Mouse (Mus musculus) neural tube, embryonic 11.5 days (tissue): Measurements from ENCODE around the gene 3300002I08Rik. TPM values are rescaled to one million over a fixed set of nuclear protein-coding genes. Genes with fewer than 3 reads are reported as not detected.
"Not testable (repeated sequence)": the region's sequence is repeated elsewhere in the genome, so short reads cannot be mapped to it uniquely, and the experiment has no call there.

Experiments
- ATAC-seq: fragments of 200-750 bp; cut with Nextera tagmentation; 2 replicates; pipeline ENCODE4 v1.8.0; 2017; ENCODE audit warnings: moderate number of reproducible peaks, mild to moderate bottlenecking, moderate TSS enrichment, moderate library complexity; ENCODE audit not compliant: insufficient read depth, low FRiP score, low TSS enrichment
- DNase-seq: peaks from one replicate; pipeline ENCODE4 v3.0.0-alpha.2; 2015; ENCODE audit warnings: low spot score
- H3K27ac ChIP-seq: fragments of 300-500 bp; sonication (generic); 2 replicates; pipeline ENCODE4 v1.5.1; 2014; ENCODE audit warnings: low read depth, mild to moderate bottlenecking, low read length
- H3K27me3 ChIP-seq: fragments of 300-500 bp; sonication (generic); 2 replicates; pipeline ENCODE4 v1.6.1; 2014; ENCODE audit warnings: mild to moderate bottlenecking, low read length, mixed read lengths; ENCODE audit not compliant: control insufficient read depth, insufficient read depth
- H3K36me3 ChIP-seq: fragments of 300-500 bp; sonication (generic); 2 replicates; pipeline ENCODE4 v1.6.1; 2014; ENCODE audit warnings: mild to moderate bottlenecking, low read length, moderate library complexity, mixed read lengths; ENCODE audit not compliant: control insufficient read depth, insufficient read depth
- H3K4me1 ChIP-seq: fragments of 300-500 bp; sonication (generic); 2 replicates; pipeline ENCODE4 v1.6.1; 2014; ENCODE audit warnings: low read length, mixed read lengths; ENCODE audit not compliant: control insufficient read depth, insufficient read depth
- H3K4me2 ChIP-seq: fragments of 300-500 bp; sonication (generic); 2 replicates; pipeline ENCODE4 v1.6.1; 2014; ENCODE audit warnings: low read depth, mild to moderate bottlenecking, moderate library complexity
- H3K4me3 ChIP-seq: fragments of 300-500 bp; sonication (generic); 2 replicates; pipeline ENCODE4 v1.5.1; 2014; ENCODE audit warnings: low read depth, low read length
- H3K9ac ChIP-seq: fragments of 300-500 bp; sonication (generic); 2 replicates; pipeline ENCODE4 v1.6.1; 2014; ENCODE audit warnings: mild to moderate bottlenecking, low read length
- H3K9me3 ChIP-seq: fragments of 300-500 bp; sonication (generic); 2 replicates; pipeline ENCODE4 v1.6.1; 2016; ENCODE audit warnings: low read length; ENCODE audit not compliant: control insufficient read depth
- WGBS: fragments of 180-500 bp; shearing (Covaris S2); extraction: QIAGEN DNeasy Blood & Tissue Kit; methylation state at CpG from one replicate; pipeline ENCODE4 v1.1.7; 2014; 5-methylcytosine and 5-hydroxymethylcytosine counted together
- polyA plus RNA-seq: library from polyadenylated mRNA; unstranded; fragments of >200 nt; fragmentation: Nextera tagmentation; extraction: Ambion mirVana; gene quantifications from 2 replicates; pipeline ENCODE4 v1.2.1, GENCODE M21; 2014

The 3300002I08Rik gene
- polyA plus RNA-seq, 1 experiment from 2014 or later, result 13.0 TPM

GRCm38 (mm10) chr2:150310952-150311884 lies 51.3 kb downstream of the 3300002I08Rik start:
- not testable (repeated sequence) for H3K9me3 ChIP-seq, H3K4me1 ChIP-seq, H3K36me3 ChIP-seq, H3K27ac ChIP-seq, H3K27me3 ChIP-seq
- peak overlapping the region; percentile 38 for H3K4me3 ChIP-seq
- WGBS, result 14% methylated on average over 19 of the region's 19 CpGs
- DNase-seq (peak; percentile 86), ATAC-seq (peak; percentile 99)
- H3K9ac ChIP-seq, result peak overlapping the region; percentile 54
- H3K4me2 ChIP-seq, result peak overlapping the region; percentile 46

GRCm38 (mm10) chr2:150307183-150307773 lies 55.3 kb downstream of the 3300002I08Rik start:
- no peak overlapping the region for H3K4me3 ChIP-seq
- WGBS, result 87% methylated on average over 10 of the region's 10 CpGs
- no peak for DNase-seq
- no peaks in the 10 kb centered on the region for H3K36me3 ChIP-seq
- no peak overlapping the region for H3K9ac ChIP-seq
- no peaks in the 10 kb centered on the region for H3K4me1 ChIP-seq
- ATAC-seq, result no peak
- H3K9me3 ChIP-seq, result no peaks in the 10 kb centered on the region
- no peak overlapping the region for H3K4me2 ChIP-seq
- no peak overlapping the region for H3K27ac ChIP-seq
- H3K27me3 ChIP-seq, result no peaks in the 10 kb centered on the region

- Histone ChIP-seq H3K9me3 (no peaks in the 10 kb centered on the region), H3K4me3 (no peak overlapping the region), H3K27ac (no peak overlapping the region), H3K4me2 (no peak overlapping the region), H3K4me1 (no peaks in the 10 kb centered on the region), H3K27me3 (no peaks in the 10 kb centered on the region), H3K9ac (no peak overlapping the region), H3K36me3 (no peaks in the 10 kb centered on the region)
- DNase-seq (no peak), ATAC-seq (no peak)
- WGBS, result 50% methylated on average over 1 of the region's 1 CpGs
These were observed 63.5 kb downstream of the 3300002I08Rik start for GRCm38 (mm10) chr2:150299096-150299495.

GRCm38 (mm10) chr2:150293669-150294068 lies 68.9 kb downstream of the 3300002I08Rik start:
- DNase-seq (no peak), ATAC-seq (no peak)
- WGBS, result 88% methylated on average over 6 of the region's 6 CpGs

More at GRCm38 (mm10) chr2:150293669-150294068, 68.9 kb downstream of the 3300002I08Rik start:
- no peaks in the 10 kb centered on the region for H3K27me3 ChIP-seq
- no peaks in the 10 kb centered on the region for H3K9me3 ChIP-seq
- H3K36me3 ChIP-seq, result no peaks in the 10 kb centered on the region
- no peak overlapping the region for H3K4me3 ChIP-seq
- H3K9ac ChIP-seq, result no peak overlapping the region
- H3K27ac ChIP-seq, result no peak overlapping the region
- H3K4me1 ChIP-seq, result no peaks in the 10 kb centered on the region
- no peak overlapping the region for H3K4me2 ChIP-seq

Other genes with a start within 250 kb of the 3300002I08Rik start
- 9.8 and 10.0 TPM in 2 replicates for gene Zfp120, start 226.1 kb downstream of the 3300002I08Rik start, polyA plus RNA-seq
- not detected in 2 replicates for gene Gm10770, start 183.1 kb downstream of the 3300002I08Rik start, polyA plus RNA-seq
- not detected in 2 replicates for gene Gm14139, start 181.0 kb downstream of the 3300002I08Rik start, polyA plus RNA-seq
- gene Zfp937, start 144.7 kb downstream of the 3300002I08Rik start, polyA plus RNA-seq, result 10.0 and 14.0 TPM in 2 replicates
- 2.7 and 3.6 TPM in 2 replicates for gene Gm21994, start 107.2 kb downstream of the 3300002I08Rik start, polyA plus RNA-seq
- not detected in 2 replicates for gene Gm14124, start 105.2 kb downstream of the 3300002I08Rik start, polyA plus RNA-seq
- 1.4 and 2.9 TPM in 2 replicates for gene Gm10130, start 39.1 kb downstream of the 3300002I08Rik start, polyA plus RNA-seq
- 8.6 and 9.0 TPM in 2 replicates for gene Zfp442, start 88.7 kb upstream of the 3300002I08Rik start, polyA plus RNA-seq
- gene Zfp345, start 122.3 kb upstream of the 3300002I08Rik start, polyA plus RNA-seq, result 0.34 TPM in 1 of 2 replicates, not detected in the other
- gene Cst7, start 207.7 kb upstream of the 3300002I08Rik start, polyA plus RNA-seq, result 0.40 and 0.50 TPM in 2 replicates
- 39.9 and 41.2 TPM in 2 replicates for gene Apmap, start 245.8 kb upstream of the 3300002I08Rik start, polyA plus RNA-seq